In the genomic region with DNA sequence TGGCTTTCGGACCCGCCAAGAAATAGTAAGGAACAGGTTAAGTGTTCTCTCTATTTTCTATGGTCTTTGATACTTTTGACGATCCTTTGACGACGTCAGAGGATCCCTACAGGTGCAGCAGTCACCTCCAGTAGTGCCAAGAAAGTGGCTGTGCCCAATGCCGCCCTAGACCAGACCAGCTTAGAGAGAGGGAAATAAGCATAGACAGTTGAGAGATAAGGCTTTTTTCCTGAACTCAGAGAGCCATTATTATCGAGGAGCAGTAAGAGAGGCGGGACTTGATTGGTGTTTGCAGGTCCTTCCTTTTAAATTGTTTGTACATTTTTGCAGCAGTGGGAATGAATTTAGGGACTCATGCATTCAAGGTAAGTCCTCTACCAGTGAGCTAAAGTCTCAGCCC, we compare ENCODE assay signal across 9 mouse cellular contexts. TPM values are rescaled to one million over a fixed set of nuclear protein-coding genes. Genes with fewer than 3 reads are reported as not detected.
DNase-seq lines count a peak whose midpoint lies in the region; ATAC-seq and TF ChIP-seq lines count a peak whose summit lies in the region.
"Had no signal": no experiment of that assay in that cellular context is flagged by ENCODE, and none has a peak within 500 bp of the region (broad histone marks: within the 10 kb centered on the region; RNA-seq: fewer than 3 reads in every experiment).

No protein-coding gene starts in this region.

- no peak for TF ChIP-seq CTCF in heart, postnatal 0 days (IDR thresholded peaks at IDR 0.05; ENCODE audit: low read depth)
- TF ChIP-seq CTCF in bone marrow, adult 2 months (IDR thresholded peaks at IDR 0.05; ENCODE audit: control insufficient read depth, insufficient read depth, low read length), result no peak
- TF ChIP-seq CTCF in liver, postnatal 0 days (IDR thresholded peaks at IDR 0.05; ENCODE audit: low read depth), result no peak

- no peaks in the 10 kb centered on the region for H3K27me3 ChIP-seq in heart, postnatal 0 days (ENCODE audit: control insufficient read depth, insufficient read depth, low read length)
- no peaks in the 10 kb centered on the region for H3K27me3 ChIP-seq in hindbrain, embryonic 12.5 days
- H3K27me3 ChIP-seq in liver, postnatal 0 days (ENCODE audit: insufficient read depth, low read length), result no peaks in the 10 kb centered on the region

- WGBS in heart, postnatal 0 days, result 40% methylated on average over 8 of the region's 8 CpGs
- 34% methylated on average over 8 of the region's 8 CpGs for WGBS in bone marrow, adult 2 months
- WGBS in hindbrain, embryonic 12.5 days, result 56% methylated on average over 8 of the region's 8 CpGs
- 36% methylated on average over 8 of the region's 8 CpGs for WGBS in liver, postnatal 0 days (ENCODE audit: insufficient replicate concordance)

- DNase-seq in heart, postnatal 0 days (ENCODE audit: low spot score), result no peak
- DNase-seq in heart, adult 8-10 months (ENCODE audit: low spot score), result no peak
- DNase-seq in liver, postnatal 0 days, result no peak
- DNase-seq in right cerebral cortex, adult 2 months (ENCODE audit: low spot score in 2 of 2), result no peak
- no peak for DNase-seq in cerebellum, postnatal 4 days (ENCODE audit: low spot score in 2 of 2)
- DNase-seq in layer of hippocampus, adult 9-10 months (ENCODE audit: low spot score), result no peak
- DNase-seq: kidney, postnatal 4 days had no signal

- TF ChIP-seq EP300 in heart, postnatal 0 days (IDR thresholded peaks at IDR 0.05; ENCODE audit: low read depth), result no peak
- no peak for TF ChIP-seq EP300 in liver, postnatal 0 days (IDR thresholded peaks at IDR 0.05; ENCODE audit: low read depth)

- no peak for ATAC-seq in heart, postnatal 0 days (ENCODE audit: insufficient read depth, low read depth)
- ATAC-seq in hindbrain, embryonic 12.5 days (ENCODE audit: low FRiP score), result no peak
- no peak for ATAC-seq in liver, postnatal 0 days

- peak overlapping the region; percentile 46; the same call in 1 of the 2 replicates for H3K9ac ChIP-seq in heart, postnatal 0 days (replicated peaks; ENCODE audit: low read depth, low read length)
- no peak overlapping the region for H3K9ac ChIP-seq in hindbrain, embryonic 12.5 days
- H3K9ac ChIP-seq in liver, postnatal 0 days (replicated peaks), result peak overlapping the region; percentile 55

- H3K36me3 ChIP-seq in heart, postnatal 0 days (replicated peaks; ENCODE audit: control insufficient read depth, insufficient read depth, low read length), result no peaks in the 10 kb centered on the region
- H3K36me3 ChIP-seq in hindbrain, embryonic 12.5 days, result no peaks in the 10 kb centered on the region
- H3K36me3 ChIP-seq in liver, postnatal 0 days (replicated peaks; ENCODE audit: insufficient read depth, low read length), result no peaks in the 10 kb centered on the region

- TF ChIP-seq POLR2A in bone marrow, adult 2 months (IDR thresholded peaks at IDR 0.05; ENCODE audit: borderline replicate concordance, control insufficient read depth, low read depth, low read length), result no peak

- H3K4me2 ChIP-seq in heart, postnatal 0 days (ENCODE audit: low read depth, low read length), result peak overlapping the region; percentile 78
- H3K4me2 ChIP-seq in hindbrain, embryonic 12.5 days (replicated peaks), result peak overlapping the region; percentile 71
- peak overlapping the region; percentile 86 for H3K4me2 ChIP-seq in liver, postnatal 0 days (ENCODE audit: low read depth, low read length)

- peak overlapping the region; percentile 51 for H3K4me3 ChIP-seq in heart, postnatal 0 days (ENCODE audit: low read depth, low read length)
- H3K4me3 ChIP-seq in bone marrow, adult 2 months (replicated peaks; ENCODE audit: control insufficient read depth, low read depth, low read length), result peak overlapping the region; percentile 41
- H3K4me3 ChIP-seq in hindbrain, embryonic 12.5 days, result no peak overlapping the region
- peak overlapping the region; percentile 55 for H3K4me3 ChIP-seq in liver, postnatal 0 days (ENCODE audit: low read depth, low read length)

- no peaks in the 10 kb centered on the region for H3K9me3 ChIP-seq in heart, postnatal 0 days (replicated peaks; ENCODE audit: control insufficient read depth, low read length)
- no peaks in the 10 kb centered on the region for H3K9me3 ChIP-seq in hindbrain, embryonic 12.5 days (replicated peaks)
- no peaks in the 10 kb centered on the region for H3K9me3 ChIP-seq in liver, postnatal 0 days (ENCODE audit: low read length)

- H3K4me1 ChIP-seq in heart, postnatal 0 days (ENCODE audit: control insufficient read depth, insufficient read depth), result peaks cover 14% of the 10 kb centered on the region
- H3K4me1 ChIP-seq in bone marrow, adult 2 months (ENCODE audit: control insufficient read depth, insufficient read depth, low read length), result peaks cover 1% of the 10 kb centered on the region; the same call in 1 of the 2 replicates
- peaks cover 11% of the 10 kb centered on the region for H3K4me1 ChIP-seq in hindbrain, embryonic 12.5 days
- peaks cover 20% of the 10 kb centered on the region for H3K4me1 ChIP-seq in liver, postnatal 0 days (ENCODE audit: insufficient read depth)

- H3K27ac ChIP-seq in heart, postnatal 0 days (ENCODE audit: low read depth), result no peak overlapping the region
- H3K27ac ChIP-seq in bone marrow, adult 2 months (ENCODE audit: control insufficient read depth, insufficient read depth, low read depth, low read length, poor library complexity), result peak overlapping the region; percentile 23; the same call in 1 of the 2 replicates
- no peak overlapping the region for H3K27ac ChIP-seq in hindbrain, embryonic 12.5 days
- 0 out of 2 replicates have a peak overlapping the region, but pooled peaks have one; percentile 68 for H3K27ac ChIP-seq in liver, postnatal 0 days (ENCODE audit: low read depth)

RNA-seq across cellular contexts. Expression of a gene that starts 1.3 kb away (rescaled TPM):
- total RNA-seq in heart, postnatal 0 days (2014; rRNA removed; ENCODE audit: low replicate concordance), result 43.0 and 46.1 TPM in 2 replicates
- polyA plus RNA-seq in heart, postnatal 0 days (2015; fragmentation: Nextera tagmentation; extraction: Ambion mirVana), result 16.9 and 19.3 TPM in 2 replicates
- total RNA-seq in heart, adult 8-10 months (2022), result 10 to 100 TPM; 32.7 to 38.8 (median 35.1) TPM
- 88.1 and 157 TPM in 2 replicates for polyA plus RNA-seq in bone marrow, adult 2 months (2011; ENCODE audit: insufficient read depth, insufficient read length, low replicate concordance, missing spikeins)
- 47.4 and 47.9 TPM in 2 replicates for polyA plus RNA-seq in hindbrain, embryonic 12.5 days (2016; fragmentation: Nextera tagmentation; extraction: Ambion mirVana)
- 22.8 and 25.8 TPM in 2 replicates for polyA plus RNA-seq in liver, postnatal 0 days (2015; fragmentation: Nextera tagmentation; extraction: Ambion mirVana)

RNA-seq across cellular contexts. Expression of a gene that starts 34.9 kb away (rescaled TPM):
- total RNA-seq in heart, postnatal 0 days (2014; rRNA removed; ENCODE audit: low replicate concordance), result 131 and 139 TPM in 2 replicates
- 265 TPM in 2 replicates for polyA plus RNA-seq in heart, postnatal 0 days (2015; fragmentation: Nextera tagmentation; extraction: Ambion mirVana)
- 100 to 1,000 TPM; 233 to 264 (median 240) TPM for total RNA-seq in heart, adult 8-10 months (2022)
- 136 and 217 TPM in 2 replicates for polyA plus RNA-seq in bone marrow, adult 2 months (2011; ENCODE audit: insufficient read depth, insufficient read length, low replicate concordance, missing spikeins)
- polyA plus RNA-seq in hindbrain, embryonic 12.5 days (2016; fragmentation: Nextera tagmentation; extraction: Ambion mirVana), result 195 and 207 TPM in 2 replicates
- polyA plus RNA-seq in liver, postnatal 0 days (2015; fragmentation: Nextera tagmentation; extraction: Ambion mirVana), result 98.7 and 105 TPM in 2 replicates

Comparison
In these comparisons a context has a peak if more than half of its experiments do, and no peak if none do; other contexts are left out.
1. H3K27ac ChIP-seq: peak in bone marrow, adult 2 months (single experiment) and liver, postnatal 0 days (single experiment); none in heart, postnatal 0 days (single experiment) and hindbrain, embryonic 12.5 days (single experiment).
2. Peak in every context shown above with its lines, with median percentiles within 50 percentile points of each other: H3K4me2 ChIP-seq.